Mouse (Mus musculus): ENCODE measurements around the gene Itprip.

GRCm38 (mm10) chr19:47903679-47904078 lies 15.4 kb downstream of the Itprip start:
- no peak for TF ChIP-seq CTCF (IDR thresholded peaks at IDR 0.05; ENCODE audit: borderline replicate concordance, extremely low read depth, insufficient read depth, insufficient read length)
- no peak for TF ChIP-seq POLR2A (IDR thresholded peaks at IDR 0.05; ENCODE audit: borderline replicate concordance, extremely low read depth, insufficient read depth, insufficient read length, poor library complexity, severe bottlenecking)
